Mouse (Mus musculus): Measurements from ENCODE around the gene Rps27.
"Not testable (repeated sequence)": the region's sequence is repeated elsewhere in the genome, so short reads cannot be mapped to it uniquely, and the experiment has no call there.

Gene Rps27

GRCm38 (mm10) chr3:90213377-90213866 lies at the start of gene Rps27, which contains the start of gene Rab13:
Gene Rps27 (minus strand): TSS chr3:90213651.
Gene Rab13 (plus strand): TSS chr3:90213695.
- DNase-seq: peak; percentile 86

- no peak for DNase-seq
These were observed 45.1 kb upstream of the Rps27 start for GRCm38 (mm10) chr3:90258521-90258920.

- DNase-seq: peak; percentile 95
These were observed 43.5 kb upstream of the Rps27 start for GRCm38 (mm10) chr3:90256731-90257530.

GRCm38 (mm10) chr3:90255784-90256353 lies 42.4 kb upstream of the Rps27 start:
- peak; percentile 22 for DNase-seq

GRCm38 (mm10) chr3:90255194-90255565 lies 41.7 kb upstream of the Rps27 start:
- DNase-seq: no peak

GRCm38 (mm10) chr3:90254419-90255193 lies 41.2 kb upstream of the Rps27 start:
- DNase-seq: peak; percentile 41

GRCm38 (mm10) chr3:90253653-90254418 lies 40.4 kb upstream of the Rps27 start, which contains the start of gene Crtc2:
Gene Crtc2 (plus strand): TSS chr3:90254163.
- peak; percentile 95 for DNase-seq

GRCm38 (mm10) chr3:90253174-90253573 lies 39.7 kb upstream of the Rps27 start:
- DNase-seq: peak; percentile 33

- DNase-seq: not testable (repeated sequence)
These were observed 39.2 kb upstream of the Rps27 start for GRCm38 (mm10) chr3:90252659-90253058.

- DNase-seq: not testable (repeated sequence)
These were observed 38.3 kb upstream of the Rps27 start for GRCm38 (mm10) chr3:90251731-90252226.

- DNase-seq: no peak
These were observed 37.3 kb upstream of the Rps27 start for GRCm38 (mm10) chr3:90250791-90251190.

- DNase-seq: no peak
These were observed 35.3 kb upstream of the Rps27 start for GRCm38 (mm10) chr3:90248746-90249100.

GRCm38 (mm10) chr3:90247960-90248745 lies 34.7 kb upstream of the Rps27 start, which contains the start of gene Slc39a1:
Gene Slc39a1 (plus strand): TSS chr3:90248172.
- peak; percentile 89 for DNase-seq

- no peak for DNase-seq
These were observed 34.1 kb upstream of the Rps27 start for GRCm38 (mm10) chr3:90247630-90247959.

GRCm38 (mm10) chr3:90245406-90245805 lies 32.0 kb upstream of the Rps27 start:
- no peak for DNase-seq

- no peak for DNase-seq
These were observed 29.7 kb upstream of the Rps27 start, which contains the start of gene Creb3l4 for GRCm38 (mm10) chr3:90242984-90243775. Gene Creb3l4 (minus strand): TSS chr3:90243512.

GRCm38 (mm10) chr3:90241669-90242358 lies 28.4 kb upstream of the Rps27 start:
- DNase-seq: no peak

GRCm38 (mm10) chr3:90241251-90241650 lies 27.8 kb upstream of the Rps27 start:
- DNase-seq: no peak

- DNase-seq: peak; percentile 89
These were observed 18.3 kb upstream of the Rps27 start, which contains the start of gene Jtb for GRCm38 (mm10) chr3:90231507-90232333. Gene Jtb (plus strand): TSS chr3:90231597.

Measured in cerebellum, adult 8-10 months (tissue).